13 mouse cellular contexts compared by ENCODE assay signal in the genomic region with DNA sequence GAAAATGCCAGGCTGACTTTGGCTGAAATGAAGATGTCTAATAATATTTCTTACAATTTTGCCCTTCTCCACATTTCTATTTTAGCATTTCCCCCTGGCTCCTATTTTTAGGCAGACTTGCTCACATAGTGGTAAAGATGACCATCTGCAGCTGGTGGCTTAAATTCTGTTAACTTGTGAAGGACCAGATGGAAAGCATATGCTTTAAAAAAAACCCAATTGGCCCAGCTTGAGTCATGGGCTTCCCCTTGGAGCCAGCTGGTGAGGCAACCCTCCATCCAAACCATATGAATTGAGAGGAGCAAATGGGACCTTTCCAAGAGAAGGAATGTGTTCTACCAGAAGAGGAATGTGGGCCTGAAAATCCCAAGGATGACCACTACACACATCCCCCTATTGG.
DNase-seq lines count a peak whose midpoint lies in the region; ATAC-seq and TF ChIP-seq lines count a peak whose summit lies in the region.
"Had no signal": no experiment of that assay in that cellular context is flagged by ENCODE, and none has a peak within 500 bp of the region (broad histone marks: within the 10 kb centered on the region; RNA-seq: fewer than 3 reads in every experiment).

No protein-coding gene starts in this region.

- no peak overlapping the region for H3K27ac ChIP-seq in heart, embryonic 11.5 days (ENCODE audit: low read depth, low read length)
- no peak overlapping the region for H3K27ac ChIP-seq in midbrain, postnatal 0 days (ENCODE audit: low read depth, low read length)
- H3K27ac ChIP-seq in midbrain, embryonic 13.5 days: no peak overlapping the region
- H3K27ac ChIP-seq: embryonic facial prominence, embryonic 12.5 days had no signal

- no peak for TF ChIP-seq CTCF in midbrain, postnatal 0 days (IDR thresholded peaks at IDR 0.05)

- H3K4me3 ChIP-seq in heart, embryonic 11.5 days (ENCODE audit: low read depth, low read length): no peak overlapping the region
- no peak overlapping the region for H3K4me3 ChIP-seq in midbrain, postnatal 0 days (ENCODE audit: low read depth, low read length)
- no peak overlapping the region for H3K4me3 ChIP-seq in midbrain, embryonic 13.5 days (replicated peaks)
- H3K4me3 ChIP-seq: embryonic facial prominence, embryonic 12.5 days had no signal

- DNase-seq in heart, adult 8-10 months (ENCODE audit: low spot score): peak; percentile 30
- DNase-seq in midbrain, postnatal 0 days (ENCODE audit: low spot score): peak; percentile 25
- peak; percentile 36 for DNase-seq in cerebellum, adult 8-10 months
- DNase-seq in skeletal muscle tissue, adult 2 months (ENCODE audit: low read depth, low spot score): peak; percentile 30
- no peak for DNase-seq in adrenal gland, postnatal 4 days (ENCODE audit: low spot score in 2 of 2)
- DNase-seq: adrenal gland, adult 2 months; lung, postnatal 14 days; retina, postnatal 1 day; thymus, adult 2 months had no signal

- H3K27me3 ChIP-seq in heart, embryonic 11.5 days (ENCODE audit: control insufficient read depth, insufficient read depth, low read length): no peaks in the 10 kb centered on the region
- no peaks in the 10 kb centered on the region for H3K27me3 ChIP-seq in midbrain, postnatal 0 days (ENCODE audit: insufficient read depth, low read length)
- H3K27me3 ChIP-seq in midbrain, embryonic 13.5 days: no peaks in the 10 kb centered on the region
- H3K27me3 ChIP-seq: embryonic facial prominence, embryonic 12.5 days had no signal

- no peak overlapping the region for H3K9ac ChIP-seq in heart, embryonic 11.5 days (ENCODE audit: low read depth, low read length)
- H3K9ac ChIP-seq in midbrain, postnatal 0 days (replicated peaks; ENCODE audit: low read length, poor library complexity, severe bottlenecking): no peak overlapping the region
- H3K9ac ChIP-seq in midbrain, embryonic 13.5 days (replicated peaks): no peak overlapping the region
- H3K9ac ChIP-seq: embryonic facial prominence, embryonic 12.5 days had no signal

- no peaks in the 10 kb centered on the region for H3K4me1 ChIP-seq in heart, embryonic 11.5 days (ENCODE audit: control insufficient read depth, insufficient read depth, low read length)
- no peaks in the 10 kb centered on the region for H3K4me1 ChIP-seq in midbrain, postnatal 0 days (ENCODE audit: insufficient read depth, low read length)
- no peaks in the 10 kb centered on the region for H3K4me1 ChIP-seq in midbrain, embryonic 13.5 days (replicated peaks)
- H3K4me1 ChIP-seq: embryonic facial prominence, embryonic 12.5 days had no signal

- no peak overlapping the region for H3K4me2 ChIP-seq in heart, embryonic 11.5 days
- H3K4me2 ChIP-seq in midbrain, postnatal 0 days (ENCODE audit: low read depth, low read length, poor library complexity, severe bottlenecking): no peak overlapping the region
- no peak overlapping the region for H3K4me2 ChIP-seq in midbrain, embryonic 13.5 days (replicated peaks)
- H3K4me2 ChIP-seq: embryonic facial prominence, embryonic 12.5 days had no signal

- no peaks in the 10 kb centered on the region for H3K9me3 ChIP-seq in heart, embryonic 11.5 days (replicated peaks; ENCODE audit: control insufficient read depth, low read length)
- H3K9me3 ChIP-seq in midbrain, postnatal 0 days (ENCODE audit: low read length): no peaks in the 10 kb centered on the region
- H3K9me3 ChIP-seq in midbrain, embryonic 13.5 days: no peaks in the 10 kb centered on the region
- H3K9me3 ChIP-seq: embryonic facial prominence, embryonic 12.5 days had no signal

- H3K36me3 ChIP-seq in heart, embryonic 11.5 days (ENCODE audit: control insufficient read depth, insufficient read depth, low read length): no peaks in the 10 kb centered on the region
- H3K36me3 ChIP-seq in midbrain, postnatal 0 days (ENCODE audit: insufficient read depth, low read length): no peaks in the 10 kb centered on the region
- no peaks in the 10 kb centered on the region for H3K36me3 ChIP-seq in midbrain, embryonic 13.5 days
- H3K36me3 ChIP-seq: embryonic facial prominence, embryonic 12.5 days had no signal

- no peak for ATAC-seq in heart, embryonic 11.5 days (replicated peaks; ENCODE audit: insufficient number of reproducible peaks, low FRiP score, low TSS enrichment)
- ATAC-seq in midbrain, postnatal 0 days (ENCODE audit: low FRiP score): no peak
- ATAC-seq in midbrain, embryonic 13.5 days: no peak
- ATAC-seq in megakaryocyte, adult 5-6 weeks (ENCODE audit: poor library complexity, severe bottlenecking): no peak

Comparison
In these comparisons a context has a peak if more than half of its experiments do, and no peak if none do; other contexts are left out.
1. DNase-seq: peak in heart, adult 8-10 months (single experiment), midbrain, postnatal 0 days (single experiment), cerebellum, adult 8-10 months (single experiment) and skeletal muscle tissue, adult 2 months (single experiment); none in adrenal gland, postnatal 4 days (0 of 2).